Mouse (Mus musculus) lung, embryonic 16.5 days (tissue): ENCODE data around the gene Rimbp2. TPM values are rescaled to one million over a fixed set of nuclear protein-coding genes. Genes with fewer than 3 reads are reported as not detected.

Experiments
- ATAC-seq: fragments of 200-750 bp; cut with Nextera tagmentation; 2 replicates; pipeline ENCODE4 v1.8.0; 2017; ENCODE audit warnings: low read depth, mild to moderate bottlenecking, moderate library complexity
- H3K27ac ChIP-seq: fragments of 300-500 bp; sonication (generic); 2 replicates; pipeline ENCODE4 v1.5.1; 2014; ENCODE audit warnings: mild to moderate bottlenecking, control low read depth, low read length
- H3K27me3 ChIP-seq: fragments of 300-500 bp; sonication (generic); 2 replicates; pipeline ENCODE4 v1.6.1; 2014; ENCODE audit warnings: low read depth, low read length, mixed read lengths; ENCODE audit not compliant: control insufficient read depth, insufficient read depth
- H3K36me3 ChIP-seq: fragments of 300-500 bp; sonication (generic); 2 replicates; pipeline ENCODE4 v1.6.1; 2014; ENCODE audit warnings: low read length; ENCODE audit not compliant: control insufficient read depth, insufficient read depth
- H3K4me1 ChIP-seq: fragments of 300-500 bp; sonication (generic); replicated peaks from 2 replicates; pipeline ENCODE4 v1.6.1; 2014; ENCODE audit warnings: low read length, mixed read lengths; ENCODE audit not compliant: control insufficient read depth, insufficient read depth
- H3K4me2 ChIP-seq: fragments of 300-500 bp; sonication (generic); 2 replicates; pipeline ENCODE4 v1.6.1; 2014; ENCODE audit warnings: low read depth, low read length, control low read depth
- H3K4me3 ChIP-seq: fragments of 300-500 bp; sonication (generic); 2 replicates; pipeline ENCODE4 v1.5.1; 2014; ENCODE audit warnings: mild to moderate bottlenecking, low read length, control low read depth
- H3K9ac ChIP-seq: fragments of 300-500 bp; sonication (generic); 2 replicates; pipeline ENCODE4 v1.6.1; 2014; ENCODE audit warnings: low read length, control low read depth
- H3K9me3 ChIP-seq: fragments of 300-500 bp; sonication (generic); 2 replicates; pipeline ENCODE4 v1.6.1; 2016; ENCODE audit warnings: low read length; ENCODE audit not compliant: control insufficient read depth
- WGBS: fragments of 180-500 bp; shearing (Covaris S2); extraction: QIAGEN DNeasy Blood & Tissue Kit; methylation state at CpG from one replicate; pipeline ENCODE4 v1.1.7; 2014; 5-methylcytosine and 5-hydroxymethylcytosine counted together
- polyA plus RNA-seq: library from polyadenylated mRNA; unstranded; fragments of >200 nt; fragmentation: Nextera tagmentation; extraction: Ambion mirVana; gene quantifications from 2 replicates; pipeline ENCODE4 v1.2.1, GENCODE M21; 2015

The Rimbp2 gene
- polyA plus RNA-seq, 1 experiment from 2014 or later = 0.24 TPM

DNA sequence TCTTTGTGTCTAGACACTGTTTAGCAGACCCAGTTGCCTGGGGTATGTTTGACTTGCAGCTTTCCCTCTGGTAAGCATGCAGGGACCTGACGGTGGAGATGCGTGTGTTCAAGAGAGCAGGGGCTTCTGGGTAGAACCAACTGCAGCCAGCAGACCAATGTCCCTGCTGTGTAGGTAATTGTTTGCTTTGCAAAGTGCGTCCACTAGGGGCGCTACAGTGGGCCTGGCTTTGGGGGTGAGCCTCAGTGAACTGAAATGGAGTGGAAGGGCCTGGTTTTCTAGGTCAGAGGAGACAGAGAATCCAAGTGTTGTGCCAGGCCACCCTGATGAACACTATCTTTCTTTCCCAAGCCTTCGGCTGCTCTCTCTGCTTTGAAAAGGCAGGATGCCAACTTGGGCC lies 143.9 kb downstream of the Rimbp2 start:
- no peak overlapping the region for H3K9ac ChIP-seq
- no peaks in the 10 kb centered on the region for H3K9me3 ChIP-seq
- H3K36me3 ChIP-seq = no peaks in the 10 kb centered on the region
- no peak overlapping the region for H3K4me3 ChIP-seq
- no peaks in the 10 kb centered on the region for H3K4me1 ChIP-seq
- ATAC-seq = no peak
- no peak overlapping the region for H3K27ac ChIP-seq
- H3K27me3 ChIP-seq = no peaks in the 10 kb centered on the region
- H3K4me2 ChIP-seq = no peak overlapping the region
- 45% methylated on average over 5 of the region's 5 CpGs for WGBS

DNA sequence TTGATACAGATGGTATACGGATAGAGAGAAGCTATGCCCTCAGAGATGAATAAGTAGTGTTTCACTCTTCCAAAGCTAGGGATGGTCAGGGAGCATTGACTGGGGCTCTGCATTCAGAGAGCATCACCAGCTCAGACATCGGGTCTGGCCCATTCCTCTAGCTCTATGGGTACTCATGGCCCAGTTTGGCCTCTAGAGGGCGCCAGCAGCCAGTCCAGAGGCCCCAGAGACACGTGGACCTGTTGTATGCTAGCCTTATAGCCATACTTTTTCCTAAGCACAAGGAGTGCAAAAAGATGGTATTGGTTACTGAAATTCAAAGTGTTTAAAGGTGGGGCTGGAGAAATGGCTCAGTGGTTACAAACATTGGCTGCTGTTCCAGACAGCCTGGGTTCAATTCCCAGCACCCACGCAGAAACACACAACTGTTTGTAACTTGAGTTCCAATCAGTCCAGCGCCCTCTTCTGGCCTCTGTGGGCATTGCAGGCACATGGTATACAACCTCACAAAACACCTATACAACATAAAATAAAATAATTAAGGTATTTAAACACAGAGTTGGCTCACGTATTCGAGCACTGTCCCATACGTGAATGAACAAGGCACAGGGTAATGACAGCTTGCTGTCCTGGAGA lies 144.6 kb downstream of the Rimbp2 start:
- Histone ChIP-seq H3K27me3 (no peaks in the 10 kb centered on the region), H3K36me3 (no peaks in the 10 kb centered on the region), H3K27ac (no peak overlapping the region), H3K9ac (no peak overlapping the region), H3K9me3 (no peaks in the 10 kb centered on the region), H3K4me3 (no peak overlapping the region), H3K4me2 (no peak overlapping the region), H3K4me1 (no peaks in the 10 kb centered on the region)
- ATAC-seq = no peak
- WGBS = 57% methylated on average over 9 of the region's 9 CpGs

GRCm38 (mm10) chr5:128807408-128807807 lies 145.9 kb downstream of the Rimbp2 start:
- Histone ChIP-seq H3K36me3 (no peaks in the 10 kb centered on the region), H3K27ac (no peak overlapping the region), H3K4me1 (no peaks in the 10 kb centered on the region), H3K4me2 (no peak overlapping the region), H3K9ac (no peak overlapping the region), H3K27me3 (no peaks in the 10 kb centered on the region), H3K9me3 (no peaks in the 10 kb centered on the region), H3K4me3 (no peak overlapping the region)
- ATAC-seq = no peak
- 76% methylated on average over 9 of the region's 9 CpGs for WGBS

DNA sequence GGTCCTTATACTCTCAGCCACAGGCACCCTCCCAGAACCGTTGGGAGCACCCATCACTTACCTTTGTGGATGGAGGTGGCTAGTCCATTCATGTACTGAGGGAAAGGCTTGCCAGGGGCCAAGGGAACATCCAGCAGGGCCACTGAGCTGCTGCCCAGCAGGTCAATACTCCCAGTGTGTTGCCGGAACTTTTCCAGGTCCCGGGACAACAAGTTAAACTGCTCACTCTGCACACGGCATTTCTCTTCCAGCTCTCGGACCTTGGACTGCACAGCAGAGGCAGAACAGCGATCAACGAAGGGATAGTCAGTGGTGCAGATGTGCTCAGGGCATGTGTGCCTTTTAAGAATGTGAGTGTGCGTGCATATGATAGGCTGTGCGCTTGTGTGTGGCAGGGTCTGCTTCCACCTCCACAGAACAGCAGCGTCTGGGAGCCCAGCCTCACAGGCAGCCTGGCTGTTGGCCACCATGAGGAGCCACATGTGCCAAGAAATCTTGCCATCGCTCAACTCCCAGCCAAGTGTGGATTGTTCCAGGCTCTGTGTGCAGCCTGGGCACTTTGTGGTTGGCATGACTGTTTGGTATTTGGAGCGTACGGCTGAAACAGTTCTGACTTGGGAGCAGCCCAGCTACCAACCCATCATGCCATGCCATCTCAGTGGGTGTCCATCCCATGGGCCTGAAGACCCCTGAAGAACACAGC lies 146.8 kb downstream of the Rimbp2 start:
- Histone ChIP-seq H3K36me3 (no peaks in the 10 kb centered on the region), H3K27me3 (no peaks in the 10 kb centered on the region), H3K4me1 (no peaks in the 10 kb centered on the region), H3K4me3 (no peak overlapping the region), H3K9ac (no peak overlapping the region), H3K4me2 (no peak overlapping the region), H3K27ac (no peak overlapping the region), H3K9me3 (no peaks in the 10 kb centered on the region)
- no peak for ATAC-seq
- WGBS = 82% methylated on average over 13 of the region's 13 CpGs

DNA sequence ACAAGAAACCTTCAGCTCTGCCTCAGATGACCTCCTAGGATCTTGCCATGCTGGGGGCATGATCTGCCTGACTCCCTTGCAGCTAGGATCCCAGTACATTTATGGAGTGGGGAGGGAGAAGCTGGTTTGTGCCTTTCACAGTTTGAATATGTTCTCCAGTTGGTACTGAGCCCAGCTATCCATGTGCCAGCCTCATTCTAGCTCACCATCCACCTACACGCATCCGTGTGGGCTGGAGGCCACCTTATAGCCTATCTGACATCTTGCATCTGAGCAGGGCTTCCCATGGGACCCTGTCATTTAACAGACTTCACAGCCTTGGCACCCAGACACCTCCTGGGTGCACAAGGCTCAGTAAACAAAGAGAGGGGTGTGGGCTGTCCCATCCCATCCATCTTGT lies 148.2 kb downstream of the Rimbp2 start:
- Histone ChIP-seq H3K4me2 (no peak overlapping the region), H3K4me1 (no peaks in the 10 kb centered on the region), H3K36me3 (no peaks in the 10 kb centered on the region), H3K9me3 (no peaks in the 10 kb centered on the region), H3K4me3 (no peak overlapping the region), H3K27me3 (no peaks in the 10 kb centered on the region), H3K9ac (no peak overlapping the region), H3K27ac (no peak overlapping the region)
- no peak for ATAC-seq
- 83% methylated on average over 2 of the region's 2 CpGs for WGBS

DNA sequence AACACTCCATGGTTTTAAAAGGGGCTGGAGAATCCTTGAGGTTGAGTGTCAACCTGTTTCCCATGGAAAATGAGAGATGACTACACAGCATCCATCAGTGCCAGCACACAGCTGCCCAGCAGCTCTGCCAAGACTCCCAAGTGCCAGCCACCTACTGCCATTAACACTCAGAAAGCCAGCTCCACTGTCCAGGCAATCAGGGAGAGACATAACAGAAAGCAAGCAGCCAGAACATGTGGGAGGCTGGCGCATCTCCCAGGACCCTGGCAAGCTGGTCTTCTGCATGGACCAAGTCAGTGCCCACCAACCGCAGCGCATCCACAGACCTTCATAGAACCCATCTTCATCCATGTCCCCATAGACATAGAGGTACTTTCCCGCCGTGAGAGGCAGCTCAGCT lies 152.7 kb downstream of the Rimbp2 start:
- H3K4me2 ChIP-seq = no peak overlapping the region
- no peaks in the 10 kb centered on the region for H3K27me3 ChIP-seq
- no peak overlapping the region for H3K9ac ChIP-seq
- H3K4me1 ChIP-seq = no peaks in the 10 kb centered on the region
- no peaks in the 10 kb centered on the region for H3K9me3 ChIP-seq
- WGBS = 89% methylated on average over 5 of the region's 5 CpGs
- H3K36me3 ChIP-seq = no peaks in the 10 kb centered on the region
- no peak overlapping the region for H3K27ac ChIP-seq
- no peak for ATAC-seq
- H3K4me3 ChIP-seq = no peak overlapping the region

DNA sequence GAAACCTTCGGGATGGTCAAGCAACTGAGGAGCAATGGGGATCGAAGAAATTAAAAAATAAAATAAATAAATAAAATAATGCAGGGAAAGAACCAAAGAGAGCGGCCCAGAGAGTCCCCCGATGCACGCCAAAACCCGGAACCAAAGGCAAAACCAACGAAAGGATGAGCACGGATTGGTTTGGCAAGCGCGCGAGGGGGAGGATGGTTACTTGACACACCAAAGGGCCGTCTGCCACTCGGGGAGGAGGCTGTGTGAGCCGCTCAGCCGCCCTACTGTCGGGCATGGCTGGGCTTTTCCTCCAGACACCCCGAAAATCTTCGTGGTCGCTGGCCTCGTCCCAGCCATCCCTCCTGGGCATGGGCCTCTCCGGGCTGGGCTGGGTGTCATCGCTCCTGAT lies 171.7 kb downstream of the Rimbp2 start:
- WGBS = 70% methylated on average over 22 of the region's 22 CpGs
- ATAC-seq = no peak
- Histone ChIP-seq H3K9ac (no peak overlapping the region), H3K4me3 (no peak overlapping the region), H3K27ac (no peak overlapping the region), H3K9me3 (no peaks in the 10 kb centered on the region), H3K4me1 (no peaks in the 10 kb centered on the region), H3K27me3 (no peaks in the 10 kb centered on the region), H3K4me2 (no peak overlapping the region), H3K36me3 (no peaks in the 10 kb centered on the region)

DNA sequence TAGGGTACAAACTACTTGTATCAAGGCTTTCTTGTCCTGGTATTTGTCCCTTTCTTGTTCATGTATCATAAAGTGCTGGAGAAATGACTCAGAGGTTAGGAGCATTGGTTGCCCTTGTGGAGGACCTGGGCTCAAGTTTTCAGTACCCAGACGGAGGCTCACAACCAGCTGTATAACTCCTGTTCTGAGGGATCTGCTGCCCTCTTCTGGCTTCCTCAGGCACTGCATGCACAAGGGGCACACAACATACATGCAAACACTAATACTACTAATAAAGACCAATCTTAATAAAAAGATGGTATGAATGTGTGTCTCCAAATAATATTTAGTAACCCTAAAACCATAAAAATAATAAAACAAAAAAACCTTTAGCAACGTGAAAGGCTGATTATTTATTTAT lies 176.9 kb downstream of the Rimbp2 start:
- Histone ChIP-seq H3K4me1 (no peaks in the 10 kb centered on the region), H3K9me3 (no peaks in the 10 kb centered on the region; the same call in 1 of the 2 replicates), H3K36me3 (no peaks in the 10 kb centered on the region), H3K9ac (no peak overlapping the region), H3K4me3 (no peak overlapping the region), H3K4me2 (no peak overlapping the region), H3K27ac (no peak overlapping the region), H3K27me3 (no peaks in the 10 kb centered on the region)
- WGBS = 64% methylated on average over 2 of the region's 2 CpGs
- no peak for ATAC-seq

DNA sequence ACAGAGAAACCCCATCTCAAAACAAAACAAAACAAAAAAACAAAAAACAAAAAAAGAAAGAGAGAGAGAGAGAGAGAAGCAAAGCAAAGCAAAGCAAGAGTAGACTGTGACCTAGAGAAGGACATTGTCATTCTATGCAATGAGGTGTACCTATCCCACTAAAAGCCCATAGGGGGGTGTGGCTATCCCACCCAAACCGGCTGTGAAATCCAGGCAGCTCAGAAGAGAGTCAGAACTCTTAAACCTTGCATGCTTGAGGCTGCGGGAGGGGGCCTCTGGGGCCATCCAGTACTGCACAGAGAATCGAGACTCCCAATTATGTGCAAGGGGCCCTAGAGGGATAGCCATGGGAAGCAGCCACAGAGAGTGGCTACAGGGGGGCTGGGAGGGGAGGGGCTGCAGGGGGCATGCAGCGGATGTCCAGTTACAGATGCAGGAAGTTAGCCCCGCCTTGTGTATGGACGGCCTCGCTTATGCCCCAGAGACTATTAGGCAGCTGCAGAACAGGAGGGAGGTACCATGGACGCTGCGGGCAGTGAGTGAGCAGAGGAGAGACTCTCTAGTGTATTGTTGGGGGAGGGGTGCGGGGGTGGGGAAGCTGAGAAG lies 184.2 kb downstream of the Rimbp2 start:
- Histone ChIP-seq H3K27ac (no peak overlapping the region), H3K27me3 (no peaks in the 10 kb centered on the region), H3K4me3 (no peak overlapping the region), H3K9ac (no peak overlapping the region), H3K4me1 (no peaks in the 10 kb centered on the region), H3K36me3 (no peaks in the 10 kb centered on the region), H3K9me3 (no peaks in the 10 kb centered on the region; the same call in 1 of the 2 replicates), H3K4me2 (peak overlapping the region; percentile 16; the same call in 1 of the 2 replicates)
- WGBS = 10% methylated on average over 10 of the region's 10 CpGs
- peak; percentile 38; the same call in 1 of the 2 replicates for ATAC-seq
